Mouse (Mus musculus): ENCODE results near the gene Gm17364. TPM values are rescaled to one million over a fixed set of nuclear protein-coding genes. Genes with fewer than 3 reads are reported as not detected.
"Not testable (repeated sequence)": the region's sequence is repeated elsewhere in the genome, so short reads cannot be mapped to it uniquely, and the experiment has no call there.

Gm17364 gene
- polyA plus RNA-seq, 1 experiment = not detected

- TF ChIP-seq CTCF (IDR thresholded peaks at IDR 0.05; ENCODE audit: borderline replicate concordance, extremely low read depth, insufficient read depth, insufficient read length) = no peak
- DNase-seq (ENCODE audit: low read depth) = no peak
These were observed 11.7 kb upstream of the Gm17364 start for GRCm38 (mm10) chr13:41285448-41285847.

- DNase-seq (ENCODE audit: low read depth) = peak; percentile 90
- TF ChIP-seq POLR2A (IDR thresholded peaks at IDR 0.05; ENCODE audit: borderline replicate concordance, extremely low read depth, insufficient read depth, insufficient read length, poor library complexity, severe bottlenecking) (no peak), CTCF (IDR thresholded peaks at IDR 0.05; ENCODE audit: borderline replicate concordance, extremely low read depth, insufficient read depth, insufficient read length) (peak; percentile 69; the same call in 1 of the 2 replicates)
These were observed 9.5 kb upstream of the Gm17364 start for GRCm38 (mm10) chr13:41283256-41283655.

- DNase-seq (ENCODE audit: low read depth) = no peak
These were observed 6.9 kb upstream of the Gm17364 start for GRCm38 (mm10) chr13:41280696-41281095.

GRCm38 (mm10) chr13:41267827-41268408, 5.9 kb downstream of the Gm17364 start:
- TF ChIP-seq POLR2A (IDR thresholded peaks at IDR 0.05; ENCODE audit: borderline replicate concordance, extremely low read depth, insufficient read depth, insufficient read length, poor library complexity, severe bottlenecking) (no peak), CTCF (IDR thresholded peaks at IDR 0.05; ENCODE audit: borderline replicate concordance, extremely low read depth, insufficient read depth, insufficient read length) (no peak)
- DNase-seq (ENCODE audit: low read depth) = peak; percentile 30

More at GRCm38 (mm10) chr13:41280696-41281095, 6.9 kb upstream of the Gm17364 start:
- no peak for TF ChIP-seq POLR2A (IDR thresholded peaks at IDR 0.05; ENCODE audit: borderline replicate concordance, extremely low read depth, insufficient read depth, insufficient read length, poor library complexity, severe bottlenecking)
- TF ChIP-seq CTCF (IDR thresholded peaks at IDR 0.05; ENCODE audit: borderline replicate concordance, extremely low read depth, insufficient read depth, insufficient read length) = no peak

- no peak for DNase-seq (ENCODE audit: low read depth)
- TF ChIP-seq CTCF (IDR thresholded peaks at IDR 0.05; ENCODE audit: borderline replicate concordance, extremely low read depth, insufficient read depth, insufficient read length) (no peak), POLR2A (IDR thresholded peaks at IDR 0.05; ENCODE audit: borderline replicate concordance, extremely low read depth, insufficient read depth, insufficient read length, poor library complexity, severe bottlenecking) (no peak)
These were observed 10.3 kb downstream of the Gm17364 start for GRCm38 (mm10) chr13:41263304-41264006.

GRCm38 (mm10) chr13:41261617-41262016, 12.2 kb downstream of the Gm17364 start:
- not testable (repeated sequence) for DNase-seq (ENCODE audit: low read depth)

- DNase-seq (ENCODE audit: low read depth) = no peak
- TF ChIP-seq POLR2A (IDR thresholded peaks at IDR 0.05; ENCODE audit: borderline replicate concordance, extremely low read depth, insufficient read depth, insufficient read length, poor library complexity, severe bottlenecking) = no peak
- no peak for TF ChIP-seq CTCF (IDR thresholded peaks at IDR 0.05; ENCODE audit: borderline replicate concordance, extremely low read depth, insufficient read depth, insufficient read length)
These were observed 15.9 kb downstream of the Gm17364 start for GRCm38 (mm10) chr13:41257851-41258250.

GRCm38 (mm10) chr13:41256962-41257361, 16.8 kb downstream of the Gm17364 start:
- TF ChIP-seq CTCF (IDR thresholded peaks at IDR 0.05; ENCODE audit: borderline replicate concordance, extremely low read depth, insufficient read depth, insufficient read length) = no peak
- no peak for DNase-seq (ENCODE audit: low read depth)

GRCm38 (mm10) chr13:41256126-41256525, 17.7 kb downstream of the Gm17364 start:
- no peak for DNase-seq (ENCODE audit: low read depth)

GRCm38 (mm10) chr13:41252736-41253135, 21.0 kb downstream of the Gm17364 start:
- no peak for TF ChIP-seq CTCF (IDR thresholded peaks at IDR 0.05; ENCODE audit: borderline replicate concordance, extremely low read depth, insufficient read depth, insufficient read length)
- no peak for TF ChIP-seq POLR2A (IDR thresholded peaks at IDR 0.05; ENCODE audit: borderline replicate concordance, extremely low read depth, insufficient read depth, insufficient read length, poor library complexity, severe bottlenecking)

More at GRCm38 (mm10) chr13:41256126-41256525, 17.7 kb downstream of the Gm17364 start:
- TF ChIP-seq POLR2A (IDR thresholded peaks at IDR 0.05; ENCODE audit: borderline replicate concordance, extremely low read depth, insufficient read depth, insufficient read length, poor library complexity, severe bottlenecking) (no peak), CTCF (IDR thresholded peaks at IDR 0.05; ENCODE audit: borderline replicate concordance, extremely low read depth, insufficient read depth, insufficient read length) (no peak)

GRCm38 (mm10) chr13:41252141-41252540, 21.6 kb downstream of the Gm17364 start:
- DNase-seq (ENCODE audit: low read depth) = no peak
- TF ChIP-seq POLR2A (IDR thresholded peaks at IDR 0.05; ENCODE audit: borderline replicate concordance, extremely low read depth, insufficient read depth, insufficient read length, poor library complexity, severe bottlenecking) = no peak
- TF ChIP-seq CTCF (IDR thresholded peaks at IDR 0.05; ENCODE audit: borderline replicate concordance, extremely low read depth, insufficient read depth, insufficient read length) = no peak

More at GRCm38 (mm10) chr13:41252736-41253135, 21.0 kb downstream of the Gm17364 start:
- DNase-seq (ENCODE audit: low read depth) = no peak

GRCm38 (mm10) chr13:41251667-41252066, 22.1 kb downstream of the Gm17364 start:
- no peak for DNase-seq (ENCODE audit: low read depth)
- no peak for TF ChIP-seq CTCF (IDR thresholded peaks at IDR 0.05; ENCODE audit: borderline replicate concordance, extremely low read depth, insufficient read depth, insufficient read length)
- TF ChIP-seq POLR2A (IDR thresholded peaks at IDR 0.05; ENCODE audit: borderline replicate concordance, extremely low read depth, insufficient read depth, insufficient read length, poor library complexity, severe bottlenecking) = no peak

GRCm38 (mm10) chr13:41251232-41251631, 22.5 kb downstream of the Gm17364 start:
- DNase-seq (ENCODE audit: low read depth) = not testable (repeated sequence)

Data from brain, embryonic 14.5 days (tissue).